1 mouse cellular context compared by ENCODE assay signal in the genomic region with DNA sequence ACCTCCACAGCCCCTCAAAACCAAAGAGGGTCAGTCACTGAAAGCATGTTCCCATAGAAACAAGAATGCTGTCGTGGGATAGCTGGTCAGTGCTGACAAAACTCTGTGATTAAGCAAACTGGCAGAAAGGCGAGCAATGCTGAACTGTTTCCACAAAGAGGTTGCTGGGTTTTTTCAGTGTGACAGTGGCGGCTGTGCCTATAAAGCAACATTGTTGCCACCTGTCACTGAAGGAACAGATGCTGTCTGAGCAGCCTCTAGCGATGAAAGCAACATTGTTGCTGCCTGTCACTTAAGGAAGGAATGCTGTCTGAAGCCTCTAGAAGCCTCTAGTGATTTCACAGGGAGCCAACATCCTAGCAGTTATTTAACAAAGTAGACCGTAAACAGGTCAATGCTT.
TF ChIP-seq lines count a peak whose summit lies in the region.

No protein-coding gene starts in this region.

TF ChIP-seq in myocyte, 11 proteins besides CTCF, POLR2A, EP300 and RAD21:
- TF ChIP-seq TCF3 (IDR thresholded peaks at IDR 0.05; ENCODE audit: insufficient read length, low read depth) (no peak), MYOD1 (IDR thresholded peaks at IDR 0.05; ENCODE audit: control insufficient read depth in 1 of 3, insufficient read length in 2 of 3, low read depth in 2 of 3) (peak in 2 of 3 experiments; percentile 84 to 87), CEBPB (IDR thresholded peaks at IDR 0.05; ENCODE audit: insufficient read depth, poor library complexity, severe bottlenecking) (no peak), MYOG (IDR thresholded peaks at IDR 0.05; ENCODE audit: control insufficient read depth in 1 of 3, insufficient read depth in 1 of 3, insufficient read length in 2 of 3, low read depth in 2 of 3) (peak in 1 of 3 experiments; percentile 34), POLR2AphosphoS2 (IDR thresholded peaks at IDR 0.05; ENCODE audit: insufficient read length, low read depth) (no peak), REST (IDR thresholded peaks at IDR 0.05; ENCODE audit: insufficient read depth, insufficient read length) (no peak)
